Mouse (Mus musculus) stomach, postnatal 0 days (tissue): ENCODE results near the gene Cdc42bpa.

ENCODE experiments used
- CTCF ChIP-seq: IDR thresholded peaks from 2 replicates; pipeline ENCODE4 v1.5.1; 2016; ENCODE audit warnings: antibody characterized with exemption, low read depth, mild to moderate bottlenecking, moderate library complexity
- EP300 ChIP-seq: optimal IDR thresholded peaks from 2 replicates; pipeline ENCODE3; 2016; ENCODE audit warnings: antibody characterized with exemption

DNA sequence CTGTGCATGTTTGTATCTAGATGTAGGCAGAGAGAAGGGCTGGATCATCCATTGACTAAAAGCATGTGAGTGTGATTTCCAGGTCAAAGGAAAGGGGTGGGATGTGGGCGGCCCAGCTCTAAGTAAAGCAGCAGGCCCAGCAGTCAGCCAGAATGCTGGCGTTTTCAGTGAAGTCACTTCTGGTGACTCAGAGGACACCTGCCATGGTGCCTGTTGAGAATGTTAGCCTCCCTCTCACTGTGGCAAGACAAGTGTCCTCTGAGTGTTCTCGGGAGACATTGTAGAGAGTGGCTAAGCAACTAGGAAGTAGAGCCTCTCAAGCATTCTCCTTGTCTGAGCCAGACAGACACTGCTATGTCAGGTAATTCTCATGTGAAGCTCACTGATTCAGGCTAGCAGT is 144.3 kb downstream of the Cdc42bpa start:
- TF ChIP-seq CTCF (no peak), EP300 (no peak)
